Mouse (Mus musculus): Measurements from ENCODE around the gene H6pd. TPM values are rescaled to one million over a fixed set of nuclear protein-coding genes. Genes with fewer than 3 reads are reported as not detected.

H6pd gene
- polyA plus RNA-seq, 1 experiment, result 0.70 TPM

DNA sequence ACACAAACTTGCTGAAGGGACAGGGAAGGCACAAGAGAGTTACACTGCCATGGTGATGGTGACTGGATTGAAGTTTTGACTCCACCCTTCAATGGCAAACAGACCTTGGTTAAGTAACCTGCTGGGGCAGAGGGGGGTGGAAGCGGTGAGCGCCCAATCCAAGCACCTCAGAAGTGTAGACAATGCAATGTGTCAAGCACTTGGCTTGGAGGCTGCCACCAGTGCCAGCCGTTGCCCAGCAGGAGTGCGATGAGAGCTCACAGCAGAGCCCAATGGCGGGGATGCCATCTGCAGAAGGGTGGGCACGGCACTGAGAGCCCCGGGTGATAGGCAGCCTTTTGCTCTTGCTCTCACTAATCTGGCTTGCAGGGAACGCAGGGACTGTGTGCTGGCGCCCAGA lies 56.6 kb downstream of the H6pd start:
- TF ChIP-seq GATA1 (IDR thresholded peaks at IDR 0.05; ENCODE audit: low read length), result no peak

DNA sequence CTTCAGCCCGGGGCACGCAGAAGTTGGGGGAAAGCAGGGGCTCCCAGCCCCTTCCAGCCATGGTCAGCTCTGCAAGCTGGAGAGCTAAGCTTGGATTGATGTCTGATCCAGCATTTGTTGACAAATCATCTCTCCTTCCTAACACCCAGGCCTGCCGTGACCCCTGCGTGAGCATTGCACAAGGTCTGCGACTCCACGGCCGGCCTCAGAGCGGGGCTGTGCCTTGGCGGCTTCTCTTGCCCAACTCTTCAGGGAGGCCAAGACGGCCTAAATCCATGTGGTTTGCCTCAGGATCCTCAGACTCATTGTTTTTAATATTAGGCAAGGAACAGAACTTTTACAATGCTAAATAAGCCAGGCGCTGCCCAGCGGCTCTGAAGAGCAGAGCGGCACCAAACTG lies 57.6 kb downstream of the H6pd start:
- no peak for TF ChIP-seq GATA1 (IDR thresholded peaks at IDR 0.05; ENCODE audit: low read length)

- no peak for TF ChIP-seq GATA1 (IDR thresholded peaks at IDR 0.05; ENCODE audit: low read length)
These were observed 59.1 kb downstream of the H6pd start for GRCm38 (mm10) chr4:149949691-149950090.

GRCm38 (mm10) chr4:149948119-149948518 lies 60.7 kb downstream of the H6pd start:
- no peak for TF ChIP-seq GATA1 (IDR thresholded peaks at IDR 0.05; ENCODE audit: low read length)

- TF ChIP-seq GATA1 (IDR thresholded peaks at IDR 0.05; ENCODE audit: low read length), result no peak
These were observed 61.4 kb downstream of the H6pd start for GRCm38 (mm10) chr4:149947396-149947795.

DNA sequence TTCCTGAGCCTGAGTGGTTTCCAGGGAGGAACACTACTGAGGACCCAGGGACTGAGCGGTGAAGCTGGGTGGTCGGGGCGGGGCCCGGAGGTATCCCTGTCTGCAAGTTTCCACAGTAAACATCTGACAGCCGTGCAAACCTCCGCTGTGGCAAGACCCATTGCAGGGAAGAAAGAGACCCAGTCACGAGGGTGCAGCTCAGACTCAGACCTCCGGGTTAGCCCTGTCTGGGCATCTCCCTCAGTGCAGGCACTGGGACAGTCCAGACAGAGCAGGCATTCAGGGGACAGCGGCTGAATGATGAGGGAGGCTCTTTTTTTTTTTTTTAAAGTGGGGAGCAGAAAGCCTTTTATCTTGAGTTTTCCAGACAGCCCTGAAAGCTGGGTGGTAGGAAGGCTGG lies 63.6 kb downstream of the H6pd start:
- TF ChIP-seq GATA1 (IDR thresholded peaks at IDR 0.05; ENCODE audit: low read length), result no peak

- no peak for TF ChIP-seq GATA1 (IDR thresholded peaks at IDR 0.05; ENCODE audit: low read length)
These were observed 64.6 kb downstream of the H6pd start for GRCm38 (mm10) chr4:149944214-149944613.

DNA sequence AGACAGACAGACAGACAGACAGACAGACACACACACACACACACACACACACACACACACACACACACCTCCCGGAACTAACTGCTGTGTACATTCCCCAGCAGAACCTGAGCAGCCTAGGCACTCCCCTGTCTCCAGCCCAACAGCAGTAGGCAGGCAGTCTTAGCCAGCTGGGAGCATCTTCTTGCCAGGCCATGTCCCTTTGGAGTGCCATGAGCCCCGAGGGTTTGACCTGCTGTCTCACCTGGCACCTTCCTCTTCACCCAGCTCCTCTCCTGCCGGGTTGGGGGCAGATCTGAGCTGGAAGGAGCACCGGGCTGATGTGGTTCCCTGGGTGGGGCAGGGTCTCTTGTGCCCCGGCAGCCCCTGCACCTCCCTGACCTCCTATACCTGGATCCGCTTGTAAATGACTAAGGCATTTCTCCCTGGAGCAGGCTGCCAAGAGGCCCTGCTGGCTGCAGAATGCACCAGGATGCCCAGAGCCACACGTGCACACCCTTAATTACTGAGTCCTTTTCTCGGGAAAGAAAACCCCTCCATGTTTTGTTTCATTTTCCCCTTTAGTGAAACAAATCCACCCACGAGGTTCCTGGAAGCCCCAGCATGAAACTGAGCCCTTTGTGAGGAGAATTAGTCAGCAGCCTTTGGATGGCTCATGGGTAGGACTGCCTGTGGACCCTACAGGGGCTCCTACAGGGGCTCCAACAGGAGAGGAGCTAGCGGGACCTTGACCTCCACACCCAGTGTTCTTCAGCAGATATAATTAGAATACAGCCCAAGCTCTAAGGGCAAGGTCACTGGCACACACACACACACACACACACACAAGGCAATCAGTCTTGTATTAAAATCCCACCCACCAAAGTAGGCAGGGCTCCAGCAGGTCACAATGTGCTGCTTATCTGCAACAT lies 65.7 kb downstream of the H6pd start:
- no peak for TF ChIP-seq GATA1 (IDR thresholded peaks at IDR 0.05; ENCODE audit: low read length)

DNA sequence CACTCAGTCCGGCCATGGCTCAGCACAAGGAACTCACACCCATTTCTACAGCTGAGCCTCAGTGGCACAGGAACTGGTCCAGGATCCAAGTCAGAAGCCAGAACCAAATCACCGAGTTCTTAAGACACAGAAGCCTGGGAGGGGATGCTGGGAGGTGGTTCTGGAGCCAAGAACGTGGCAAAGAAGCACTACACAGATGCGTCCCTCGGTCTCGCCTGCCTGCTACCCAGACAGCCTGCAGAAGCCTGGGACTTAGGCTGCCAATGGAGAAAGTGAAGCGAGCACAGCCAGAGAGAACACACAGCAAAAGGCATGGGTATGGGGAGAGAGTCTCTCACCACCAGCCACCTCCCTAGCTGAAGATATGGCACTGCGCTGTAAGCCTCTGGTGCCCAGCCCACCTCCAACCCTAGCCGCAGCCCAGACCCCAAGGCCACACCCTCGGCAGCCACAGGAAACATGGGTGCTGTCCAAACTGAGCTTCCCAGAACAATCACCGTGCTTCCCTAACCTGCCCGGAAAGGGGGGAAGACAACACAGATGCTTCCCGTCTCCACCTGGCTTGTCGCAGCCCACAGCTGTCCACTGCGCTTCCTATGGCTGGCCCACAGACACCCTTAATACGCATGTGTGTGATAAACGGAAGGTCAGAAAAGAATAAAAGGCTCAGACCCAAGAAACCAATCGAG lies 67.6 kb downstream of the H6pd start:
- TF ChIP-seq GATA1 (IDR thresholded peaks at IDR 0.05; ENCODE audit: low read length), result no peak

DNA sequence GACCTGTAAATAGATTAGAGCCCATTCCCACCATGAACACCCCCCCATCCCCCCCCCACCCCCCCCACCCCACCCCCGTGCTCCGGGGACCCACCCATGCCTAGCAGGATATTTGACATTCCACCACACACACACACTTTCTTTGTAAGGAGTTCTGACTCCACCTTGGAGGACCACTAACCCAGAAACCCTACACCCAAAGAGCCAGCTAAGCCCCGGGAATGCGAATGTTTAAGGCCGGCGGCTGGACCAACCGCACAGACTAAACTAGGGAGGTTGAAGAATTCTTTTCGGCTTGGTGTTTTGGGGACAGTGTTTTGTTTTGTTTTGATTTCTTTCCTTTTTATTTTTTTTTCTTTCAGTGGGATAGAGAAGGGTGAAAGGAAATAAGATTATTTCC lies 70.1 kb downstream of the H6pd start:
- TF ChIP-seq GATA1 (IDR thresholded peaks at IDR 0.05; ENCODE audit: low read length), result no peak

DNA sequence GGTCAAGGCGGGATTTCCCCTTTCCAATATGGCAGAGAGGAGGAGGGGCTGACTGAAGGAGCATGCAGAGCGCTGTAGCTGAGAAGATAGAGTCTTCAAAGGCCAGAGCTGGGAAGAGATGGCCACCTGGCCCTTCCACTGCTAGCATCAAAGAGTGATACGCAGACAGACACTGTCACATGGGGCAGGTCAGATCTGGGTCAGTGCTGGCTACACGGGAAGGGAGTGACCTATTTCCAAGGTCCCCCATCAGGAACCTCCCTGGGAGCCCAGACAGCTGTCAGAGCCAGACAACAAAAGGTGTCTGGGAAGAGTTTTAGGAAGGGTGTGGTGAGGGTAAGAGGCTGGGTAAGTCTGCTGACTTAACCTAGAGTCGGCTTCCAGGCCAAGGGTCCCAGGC lies 71.9 kb downstream of the H6pd start:
- no peak for TF ChIP-seq GATA1 (IDR thresholded peaks at IDR 0.05; ENCODE audit: low read length)

DNA sequence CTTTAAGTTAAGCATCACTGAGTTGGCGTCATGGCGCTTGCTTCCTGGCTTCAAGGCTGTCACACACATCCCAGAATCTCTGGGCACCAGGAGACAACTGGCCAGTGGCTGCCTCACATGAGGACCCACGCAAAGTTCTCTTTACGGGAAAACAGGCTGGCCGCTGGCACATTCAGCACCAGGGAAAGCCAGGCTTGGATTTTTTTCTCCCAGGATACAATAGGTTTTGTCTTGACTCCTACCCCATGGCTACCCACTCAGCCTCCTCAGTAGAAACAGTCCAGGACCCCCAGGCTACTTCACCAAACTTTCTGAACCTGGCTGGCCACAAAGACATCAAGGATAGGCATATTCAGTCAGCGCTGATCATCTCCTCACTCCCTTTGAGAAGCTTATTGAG lies 73.4 kb downstream of the H6pd start:
- no peak for TF ChIP-seq GATA1 (IDR thresholded peaks at IDR 0.05; ENCODE audit: low read length)

GRCm38 (mm10) chr4:149933519-149934245 lies 75.1 kb downstream of the H6pd start:
- no peak for TF ChIP-seq GATA1 (IDR thresholded peaks at IDR 0.05; ENCODE audit: low read length)

- no peak for TF ChIP-seq GATA1 (IDR thresholded peaks at IDR 0.05; ENCODE audit: low read length)
These were observed 75.8 kb downstream of the H6pd start for GRCm38 (mm10) chr4:149933025-149933424.

DNA sequence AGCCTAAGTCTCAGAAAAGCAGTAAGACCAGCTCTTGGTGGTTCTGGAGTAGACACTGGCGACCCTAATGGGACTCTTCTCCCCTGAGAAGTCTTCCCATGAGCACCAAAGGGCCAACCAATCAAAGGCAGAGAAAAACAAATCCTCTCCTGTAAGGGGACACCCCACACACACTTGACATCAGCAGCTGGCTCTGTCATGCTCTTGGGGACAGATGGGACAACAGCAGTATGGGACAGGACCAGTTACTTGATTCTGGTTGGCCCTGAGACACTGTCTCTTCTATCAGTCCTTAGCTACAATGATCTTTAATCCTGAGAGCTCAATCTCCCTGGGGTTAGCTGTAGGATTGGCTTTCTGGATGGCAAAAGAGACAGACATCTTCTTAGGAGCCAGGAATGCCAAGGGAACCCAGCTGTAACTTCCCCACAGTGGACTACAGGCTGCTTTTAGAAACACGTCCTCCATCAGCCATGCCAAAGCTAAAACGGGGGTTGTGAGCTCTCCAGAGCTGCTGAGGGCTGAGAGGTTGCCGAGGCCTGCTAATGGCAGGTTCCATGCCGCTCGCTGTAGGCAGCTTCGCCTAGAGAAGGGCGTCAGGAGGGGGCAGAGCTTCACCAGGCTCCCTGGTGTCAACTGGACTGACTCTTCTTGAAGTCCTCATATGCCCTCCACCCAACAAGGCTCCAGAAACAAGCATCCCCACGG lies 76.6 kb downstream of the H6pd start:
- no peak for TF ChIP-seq GATA1 (IDR thresholded peaks at IDR 0.05; ENCODE audit: low read length)

All from G1E-ER4 (cell line).